Mouse (Mus musculus) G1E-ER4 (cell line): ENCODE results near the gene Psmd4. TPM values are rescaled to one million over a fixed set of nuclear protein-coding genes. Genes with fewer than 3 reads are reported as not detected.

Source experiments
- GATA1 ChIP-seq: IDR thresholded peaks from one replicate; pipeline ENCODE4 v1.8.0; 2012; ENCODE audit warnings: low read length, inconsistent platforms
- polyA plus RNA-seq: library from polyadenylated mRNA; stranded (reverse); fragments of >175 nt; gene quantifications from 2 replicates; pipeline ENCODE4 v1.2.3, GENCODE M21; 2012

Gene Psmd4
- polyA plus RNA-seq, 1 experiment, result 165 TPM

DNA sequence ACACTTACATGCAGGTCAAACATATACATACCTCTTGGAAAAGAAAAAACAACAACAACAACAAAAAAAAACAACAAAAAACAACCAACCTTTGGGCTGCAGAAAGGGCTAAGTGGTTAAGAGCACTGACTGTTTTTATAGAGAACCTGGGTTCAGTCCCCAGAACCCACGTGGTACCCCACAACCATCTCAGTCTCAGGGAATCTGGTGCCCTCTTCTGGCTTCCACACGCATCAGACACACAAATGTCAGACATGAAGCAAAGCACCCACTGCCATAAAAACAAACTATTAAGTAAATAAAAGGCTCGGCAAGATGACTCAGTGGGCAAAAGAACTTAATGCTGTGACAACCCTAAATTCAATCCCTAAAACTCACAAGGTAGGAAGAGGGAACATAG is 12.5 kb downstream of the Psmd4 start:
- TF ChIP-seq GATA1, result no peak

DNA sequence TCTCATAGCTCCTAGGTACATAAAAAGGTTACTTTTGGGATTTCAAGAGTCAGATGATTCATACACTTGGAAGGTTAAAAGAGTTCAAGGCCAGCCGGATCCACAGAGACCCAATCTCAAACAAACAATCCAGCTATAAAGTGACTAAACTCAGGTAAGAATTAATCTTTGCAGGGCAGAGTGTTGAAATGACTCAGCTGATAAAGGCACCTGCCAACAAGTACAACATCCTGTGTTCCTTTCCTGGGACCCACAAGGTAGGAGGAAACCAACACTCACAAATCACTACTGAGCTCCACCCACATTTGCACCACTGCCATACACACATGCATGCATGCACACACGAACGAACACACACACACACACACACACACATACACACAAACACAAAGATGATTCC is 13.8 kb downstream of the Psmd4 start:
- TF ChIP-seq GATA1, result no peak

DNA sequence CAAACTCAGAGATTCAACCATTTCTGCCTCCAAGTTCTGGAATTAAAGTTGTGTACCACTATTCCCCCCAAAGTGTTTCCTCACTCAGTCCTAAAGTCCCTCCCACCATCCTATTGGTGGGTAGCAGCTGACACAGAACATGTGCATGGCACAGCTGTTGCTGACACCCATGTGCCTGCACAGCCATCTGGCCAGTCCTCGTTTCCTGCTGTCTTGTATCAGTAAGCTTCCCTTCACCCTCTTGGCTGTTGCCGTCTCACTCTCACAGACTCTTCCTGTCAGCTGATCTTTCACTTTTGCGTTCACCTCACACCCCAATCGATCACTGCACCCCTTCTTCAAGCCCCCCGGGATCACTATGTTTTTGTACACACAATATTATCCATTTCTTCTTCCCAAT is 14.7 kb downstream of the Psmd4 start:
- no peak for TF ChIP-seq GATA1

GRCm38 (mm10) chr3:95027057-95027645 is 15.3 kb downstream of the Psmd4 start:
- no peak for TF ChIP-seq GATA1

GRCm38 (mm10) chr3:95025202-95025601 is 17.2 kb downstream of the Psmd4 start:
- no peak for TF ChIP-seq GATA1

GRCm38 (mm10) chr3:95024551-95024950 is 17.9 kb downstream of the Psmd4 start:
- no peak for TF ChIP-seq GATA1

DNA sequence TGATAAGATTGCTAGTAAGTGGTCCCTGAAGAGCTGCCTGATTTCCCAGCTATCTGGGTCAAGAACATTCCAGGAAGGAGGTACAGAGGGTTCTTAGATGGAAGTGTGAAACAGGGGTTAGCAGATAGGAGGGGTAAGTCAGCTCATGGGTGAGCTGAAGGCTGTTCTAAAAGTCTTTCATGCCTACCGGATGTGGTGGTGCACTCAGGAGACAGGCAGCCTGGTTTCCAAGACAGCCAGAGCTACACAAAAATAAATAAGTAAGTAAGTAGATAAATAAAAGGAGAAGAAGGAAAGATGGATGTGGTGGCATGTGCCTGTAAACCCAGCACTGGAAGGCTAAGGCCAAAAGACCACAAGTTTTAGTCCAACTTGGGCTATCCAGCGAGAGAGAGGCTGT is 23.7 kb downstream of the Psmd4 start:
- no peak for TF ChIP-seq GATA1

DNA sequence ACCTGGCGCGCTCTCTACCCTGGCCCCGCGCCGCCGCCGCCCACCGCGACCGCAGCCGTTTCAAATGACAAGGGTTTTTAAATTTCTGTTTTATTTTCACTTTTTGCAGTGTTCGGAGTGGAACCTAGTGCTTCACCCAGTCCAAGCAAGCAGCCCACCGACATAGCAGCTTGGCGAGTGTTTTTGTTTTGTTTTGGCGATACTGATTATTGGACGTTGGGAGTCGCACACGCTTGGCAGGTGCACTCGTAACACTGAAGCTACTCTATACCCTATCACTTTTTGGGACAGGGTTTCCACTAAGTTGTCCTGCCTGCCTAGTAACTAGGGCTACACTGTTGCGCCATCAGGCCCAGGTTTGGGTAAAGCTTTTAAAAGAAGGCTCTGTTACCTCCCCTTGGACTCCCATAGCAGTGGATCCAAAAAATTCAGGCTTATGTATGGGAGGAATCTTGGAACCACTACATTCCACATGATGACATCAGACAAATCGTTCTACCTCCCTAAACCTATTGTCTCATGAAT is 25.8 kb downstream of the Psmd4 start:
- no peak for TF ChIP-seq GATA1

- no peak for TF ChIP-seq GATA1
These were observed 26.4 kb downstream of the Psmd4 start for GRCm38 (mm10) chr3:95015891-95016531.

GRCm38 (mm10) chr3:95015337-95015872 is 27.0 kb downstream of the Psmd4 start, which contains the start of gene Zfp687:
Gene Zfp687, minus strand, starts transcription at chr3:95015448.
- TF ChIP-seq GATA1, result no peak

DNA sequence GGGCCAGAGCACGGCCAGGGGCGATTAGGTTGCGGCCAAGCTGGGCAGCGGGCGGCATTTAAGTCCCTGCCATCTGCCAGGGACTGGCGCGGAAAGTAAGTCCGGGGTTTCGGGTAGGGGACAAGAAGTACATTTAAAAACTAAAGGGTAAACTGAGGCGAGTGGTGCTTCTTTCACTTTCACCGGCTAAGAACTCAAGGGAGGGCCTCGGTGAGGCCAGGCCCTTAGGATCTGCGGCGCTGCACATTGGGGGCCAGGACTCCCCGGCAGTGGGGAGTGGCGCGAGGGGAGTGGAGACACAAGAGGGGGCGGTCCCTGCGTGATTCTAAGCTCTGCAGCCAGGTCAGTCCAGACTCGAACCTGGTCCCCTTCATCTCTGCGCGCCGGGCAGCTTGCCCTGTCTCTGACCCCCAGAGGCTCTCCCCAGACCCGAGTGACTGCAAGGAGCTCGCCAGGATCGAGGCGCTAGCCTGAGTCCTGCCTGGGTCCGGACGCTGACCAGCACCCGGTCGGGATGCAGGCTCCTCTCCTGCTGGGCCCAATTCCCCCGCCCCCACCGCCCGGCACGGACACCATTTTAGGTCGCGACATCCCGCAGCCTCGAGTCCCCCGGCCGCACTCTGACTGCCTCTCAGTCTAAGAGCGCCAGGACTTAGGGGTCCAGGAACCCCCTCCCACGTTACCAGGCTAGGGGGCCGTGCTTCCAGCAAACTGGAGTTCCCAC is 27.8 kb downstream of the Psmd4 start:
- TF ChIP-seq GATA1, result no peak

DNA sequence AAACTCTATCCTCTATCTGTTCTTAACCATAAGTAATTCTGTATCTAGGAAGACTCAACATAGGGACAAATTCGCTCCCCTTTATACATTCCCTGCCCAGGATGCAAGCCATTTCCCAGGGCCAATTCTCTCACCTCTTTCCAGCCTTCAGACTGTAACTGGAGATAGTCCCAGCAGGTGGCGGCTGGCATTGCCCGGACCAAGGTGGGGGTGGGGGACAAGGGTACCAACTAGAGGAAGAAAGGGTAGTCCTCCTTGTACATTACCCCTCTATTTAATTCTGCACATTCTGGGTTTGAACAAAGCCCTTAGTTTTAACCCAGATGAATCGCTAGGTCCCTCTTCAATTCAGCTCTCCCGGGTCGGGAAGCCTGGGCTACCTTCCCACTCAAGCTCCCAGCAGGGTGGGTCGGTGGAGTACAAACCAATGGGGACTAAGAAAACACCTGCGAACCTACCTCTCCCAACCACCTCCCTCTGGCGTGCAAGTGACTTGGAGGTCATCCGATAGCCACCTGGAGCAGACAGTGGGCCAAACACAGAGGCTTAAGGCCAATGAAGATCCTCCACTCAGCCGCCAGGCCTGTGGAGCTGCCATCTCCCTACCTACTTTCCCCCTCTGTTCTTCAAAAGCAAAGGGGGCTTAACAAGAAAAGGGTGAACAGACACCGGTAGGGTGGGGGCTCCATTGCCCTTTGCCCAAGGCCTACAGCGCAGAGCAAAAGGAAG is 28.6 kb downstream of the Psmd4 start:
- no peak for TF ChIP-seq GATA1

DNA sequence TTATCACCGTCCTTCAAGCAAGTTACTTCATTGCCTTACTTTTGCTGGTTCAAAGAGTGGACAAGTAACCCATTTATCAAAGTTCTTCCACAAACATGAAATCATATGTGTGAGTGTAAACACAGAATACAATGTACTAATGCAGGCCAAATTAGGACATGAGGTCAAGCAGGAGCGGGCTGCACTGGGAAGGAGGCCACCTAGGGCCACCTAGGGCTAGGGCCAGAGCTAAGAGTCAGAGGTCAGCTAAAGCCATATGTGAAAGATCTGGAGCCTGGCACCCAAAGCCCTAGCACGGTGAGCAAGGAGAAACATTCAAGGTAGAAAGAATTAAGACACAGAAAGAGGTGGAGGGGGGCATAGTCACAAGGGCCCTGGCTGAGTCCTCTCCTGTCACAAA is 29.4 kb downstream of the Psmd4 start:
- TF ChIP-seq GATA1, result no peak

- no peak for TF ChIP-seq GATA1
These were observed 32.0 kb downstream of the Psmd4 start for GRCm38 (mm10) chr3:95010396-95010795.

- no peak for TF ChIP-seq GATA1
These were observed 34.7 kb downstream of the Psmd4 start for GRCm38 (mm10) chr3:95007706-95008105.

- no peak for TF ChIP-seq GATA1
These were observed 36.8 kb downstream of the Psmd4 start for GRCm38 (mm10) chr3:95005651-95006050.
